Mouse (Mus musculus) stomach, postnatal 0 days (tissue): ENCODE results near the gene Eif4e1b. TPM values are rescaled to one million over a fixed set of nuclear protein-coding genes. Genes with fewer than 3 reads are reported as not detected.
A peak's percentile ranks its signal among the peaks of the same experiment; 100 is the strongest.

Source experiments
- ATAC-seq: fragments of 200-750 bp; cut with Nextera tagmentation; 2 replicates; pipeline ENCODE4 v1.8.0; 2017; ENCODE audit not compliant: low FRiP score, low TSS enrichment
- DNase-seq: peaks from one replicate; pipeline ENCODE4 v3.0.0-alpha.2; 2016; ENCODE audit warnings: low spot score
- H3K27ac ChIP-seq: fragments of 300-500 bp; sonication (generic); replicated peaks from 2 replicates; pipeline ENCODE4 v1.5.1; 2014; ENCODE audit warnings: mild to moderate bottlenecking, control low read depth
- H3K27me3 ChIP-seq: fragments of 300-500 bp; sonication (generic); 2 replicates; pipeline ENCODE4 v1.6.1; 2014; ENCODE audit warnings: low read length; ENCODE audit not compliant: control insufficient read depth, insufficient read depth
- H3K36me3 ChIP-seq: fragments of 300-500 bp; sonication (generic); 2 replicates; pipeline ENCODE4 v1.6.1; 2014; ENCODE audit warnings: low read length, mixed read lengths; ENCODE audit not compliant: control insufficient read depth, insufficient read depth
- H3K4me1 ChIP-seq: fragments of 300-500 bp; sonication (generic); replicated peaks from 2 replicates; pipeline ENCODE4 v1.6.1; 2014; ENCODE audit warnings: antibody characterized with exemption; ENCODE audit not compliant: control insufficient read depth, insufficient read depth
- H3K4me2 ChIP-seq: fragments of 300-500 bp; sonication (generic); replicated peaks from 2 replicates; pipeline ENCODE4 v1.6.1; 2014; ENCODE audit warnings: low read depth, mild to moderate bottlenecking, control low read depth, moderate library complexity
- H3K4me3 ChIP-seq: fragments of 300-500 bp; sonication (generic); 2 replicates; pipeline ENCODE4 v1.5.1; 2014; ENCODE audit warnings: low read depth, low read length, control low read depth
- H3K9ac ChIP-seq: fragments of 300-500 bp; sonication (generic); 2 replicates; pipeline ENCODE4 v1.6.1; 2014; ENCODE audit warnings: mild to moderate bottlenecking, low read length, control low read depth, mixed read lengths
- H3K9me3 ChIP-seq: fragments of 300-500 bp; sonication (generic); 2 replicates; pipeline ENCODE4 v1.6.1; 2016; ENCODE audit warnings: low read length; ENCODE audit not compliant: control insufficient read depth
- CTCF ChIP-seq: IDR thresholded peaks from 2 replicates; pipeline ENCODE4 v1.5.1; 2016; ENCODE audit warnings: antibody characterized with exemption, low read depth, mild to moderate bottlenecking, moderate library complexity
- EP300 ChIP-seq: optimal IDR thresholded peaks from 2 replicates; pipeline ENCODE3; 2016; ENCODE audit warnings: antibody characterized with exemption
- WGBS: fragments of 180-500 bp; shearing (Covaris S2); extraction: QIAGEN DNeasy Blood & Tissue Kit; methylation state at CpG from one replicate; pipeline ENCODE4 v1.1.7; 2014; 5-methylcytosine and 5-hydroxymethylcytosine counted together
- polyA plus RNA-seq: library from polyadenylated mRNA; unstranded; fragments of >200 nt; fragmentation: Nextera tagmentation; extraction: Ambion mirVana; gene quantifications from 2 replicates; pipeline ENCODE4 v1.2.1, GENCODE M21; 2015

The Eif4e1b gene
- polyA plus RNA-seq, 1 experiment from 2014 or later, result not detected

GRCm38 (mm10) chr13:54748190-54748589 is 35.6 kb upstream of the Eif4e1b start:
- H3K36me3 ChIP-seq, result no peaks in the 10 kb centered on the region
- TF ChIP-seq CTCF (no peak), EP300 (no peak)

GRCm38 (mm10) chr13:54748721-54749060 is 35.1 kb upstream of the Eif4e1b start:
- no peaks in the 10 kb centered on the region for H3K9me3 ChIP-seq
- H3K27me3 ChIP-seq, result no peaks in the 10 kb centered on the region; the same call in 1 of the 2 replicates
- no peaks in the 10 kb centered on the region for H3K36me3 ChIP-seq
- no peak for ATAC-seq
- no peak overlapping the region for H3K4me2 ChIP-seq
- TF ChIP-seq EP300 (no peak), CTCF (no peak)
- DNase-seq, result no peak
- no peak overlapping the region for H3K27ac ChIP-seq
- H3K4me1 ChIP-seq, result peaks cover 3% of the 10 kb centered on the region; the same call in 1 of the 2 replicates
- 45% methylated on average over 10 of the region's 10 CpGs for WGBS
- no peak overlapping the region for H3K4me3 ChIP-seq
- no peak overlapping the region for H3K9ac ChIP-seq

More at GRCm38 (mm10) chr13:54748190-54748589, 35.6 kb upstream of the Eif4e1b start:
- DNase-seq (no peak), ATAC-seq (no peak)
- 83% methylated on average over 8 of the region's 8 CpGs for WGBS
- no peaks in the 10 kb centered on the region; the same call in 1 of the 2 replicates for H3K27me3 ChIP-seq
- no peaks in the 10 kb centered on the region for H3K9me3 ChIP-seq
- no peak overlapping the region for H3K9ac ChIP-seq
- H3K4me3 ChIP-seq, result no peak overlapping the region
- H3K27ac ChIP-seq, result no peak overlapping the region
- peaks cover 3% of the 10 kb centered on the region; the same call in 1 of the 2 replicates for H3K4me1 ChIP-seq
- H3K4me2 ChIP-seq, result no peak overlapping the region

- Histone ChIP-seq H3K27ac (no peak overlapping the region), H3K27me3 (no peaks in the 10 kb centered on the region; the same call in 1 of the 2 replicates), H3K4me1 (peaks cover 3% of the 10 kb centered on the region; the same call in 1 of the 2 replicates), H3K36me3 (no peaks in the 10 kb centered on the region), H3K9ac (no peak overlapping the region), H3K4me3 (peak overlapping the region; percentile 43), H3K4me2 (peak overlapping the region; percentile 69), H3K9me3 (no peaks in the 10 kb centered on the region)
- ATAC-seq (peak; percentile 70), DNase-seq (peak; percentile 39)
- TF ChIP-seq CTCF (no peak), EP300 (no peak)
- WGBS, result 2% methylated on average over 48 of the region's 100 CpGs
Measured at GRCm38 (mm10) chr13:54749061-54749863, 34.5 kb upstream of the Eif4e1b start.

DNA sequence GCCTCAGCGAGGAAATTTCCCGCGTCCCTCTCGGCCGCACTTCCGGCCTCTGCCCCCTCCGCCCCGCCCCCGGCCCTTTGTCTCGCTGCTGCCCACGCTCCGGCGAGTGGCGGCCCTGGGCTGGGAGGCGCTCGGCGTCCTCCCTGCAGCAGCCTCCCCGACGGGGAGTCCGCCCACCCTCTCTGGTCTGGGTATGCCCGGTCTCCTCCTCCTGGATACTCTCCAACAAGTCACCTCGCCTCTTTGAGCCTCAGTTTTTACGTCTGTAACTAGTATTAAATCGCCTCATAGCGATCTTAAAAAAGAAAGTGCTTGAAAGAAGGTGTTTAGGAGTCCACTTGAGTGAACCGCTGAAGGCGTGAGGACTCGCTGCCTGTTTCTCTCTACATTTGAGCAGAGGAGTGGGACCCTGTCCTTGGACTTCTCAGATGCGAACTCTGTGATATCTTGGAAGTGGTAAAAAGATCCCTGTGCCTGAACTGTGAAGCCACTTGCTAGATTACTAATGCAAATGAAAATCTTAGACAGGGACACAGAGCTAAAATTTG is 33.9 kb upstream of the Eif4e1b start, which contains the start of gene Gprin1:
TSS of gene Gprin1 (minus strand) at position 11 of the 548 bp plus-strand sequence.
- Histone ChIP-seq H3K9me3 (no peaks in the 10 kb centered on the region), H3K4me3 (peak within 1 kb of the TSS; percentile 43), H3K4me2 (peak within 1 kb of the TSS; percentile 69), H3K27ac (no peak within 1 kb of the TSS), H3K9ac (no peak within 1 kb of the TSS), H3K36me3 (no peaks in the 10 kb centered on the region), H3K4me1 (peaks cover 3% of the 10 kb centered on the region; the same call in 1 of the 2 replicates), H3K27me3 (no peaks in the 10 kb centered on the region; the same call in 1 of the 2 replicates)
- no peak for TF ChIP-seq EP300
- TF ChIP-seq CTCF, result no peak
- no peak for DNase-seq
- no peak for ATAC-seq
- WGBS, result 5% methylated on average over 21 of the region's 29 CpGs

GRCm38 (mm10) chr13:54750699-54751098 is 33.1 kb upstream of the Eif4e1b start:
- ATAC-seq, result no peak
- H3K9me3 ChIP-seq, result no peaks in the 10 kb centered on the region
- H3K36me3 ChIP-seq, result no peaks in the 10 kb centered on the region
- H3K4me3 ChIP-seq, result no peak overlapping the region
- H3K9ac ChIP-seq, result no peak overlapping the region
- no peaks in the 10 kb centered on the region; the same call in 1 of the 2 replicates for H3K27me3 ChIP-seq
- no peak for TF ChIP-seq EP300
- no peak for TF ChIP-seq CTCF
- no peak overlapping the region for H3K4me2 ChIP-seq
- DNase-seq, result peak; percentile 28
- H3K27ac ChIP-seq, result no peak overlapping the region
- 2% methylated on average over 8 of the region's 8 CpGs for WGBS
- peaks cover 3% of the 10 kb centered on the region; the same call in 1 of the 2 replicates for H3K4me1 ChIP-seq

GRCm38 (mm10) chr13:54752656-54753055 is 31.1 kb upstream of the Eif4e1b start:
- Histone ChIP-seq H3K36me3 (no peaks in the 10 kb centered on the region), H3K4me3 (no peak overlapping the region)
- WGBS, result 66% methylated on average over 10 of the region's 10 CpGs

More at GRCm38 (mm10) chr13:54752656-54753055, 31.1 kb upstream of the Eif4e1b start:
- Histone ChIP-seq H3K4me1 (peaks cover 3% of the 10 kb centered on the region; the same call in 1 of the 2 replicates), H3K9me3 (no peaks in the 10 kb centered on the region), H3K27ac (no peak overlapping the region), H3K27me3 (no peaks in the 10 kb centered on the region; the same call in 1 of the 2 replicates), H3K4me2 (no peak overlapping the region), H3K9ac (no peak overlapping the region)
- DNase-seq (no peak), ATAC-seq (no peak)
- TF ChIP-seq CTCF (no peak), EP300 (no peak)
